Mouse (Mus musculus): ENCODE data around the gene Tbc1d9. TPM values are rescaled to one million over a fixed set of nuclear protein-coding genes. Genes with fewer than 3 reads are reported as not detected.

The Tbc1d9 gene
- polyA plus RNA-seq, 1 experiment from 2014 or later, result 22.1 TPM

GRCm38 (mm10) chr8:83187363-83187962 is 22.3 kb downstream of the Tbc1d9 start:
- DNase-seq, result no peak
- Histone ChIP-seq H3K27ac (replicated peaks; ENCODE audit: low read depth, low read length) (no peak overlapping the region; the same call in 1 of the 2 replicates), H3K9ac (replicated peaks; ENCODE audit: low read length) (no peak overlapping the region), H3K9me3 (ENCODE audit: control insufficient read depth, low read length) (no peaks in the 10 kb centered on the region), H3K4me2 (ENCODE audit: low read length) (no peak overlapping the region), H3K4me1 (ENCODE audit: control insufficient read depth, insufficient read depth, low read length) (peaks cover 12% of the 10 kb centered on the region), H3K27me3 (ENCODE audit: control insufficient read depth, insufficient read depth, low read length) (no peaks in the 10 kb centered on the region), H3K36me3 (ENCODE audit: control insufficient read depth, insufficient read depth, low read length) (no peaks in the 10 kb centered on the region), H3K4me3 (replicated peaks; ENCODE audit: low read depth, low read length) (no peak overlapping the region)
- 79% methylated on average over 10 of the region's 10 CpGs for WGBS
- ATAC-seq (ENCODE audit: low FRiP score, low TSS enrichment), result no peak

- H3K9me3 ChIP-seq (ENCODE audit: control insufficient read depth, low read length), result no peaks in the 10 kb centered on the region
- ATAC-seq (ENCODE audit: low FRiP score, low TSS enrichment), result no peak
- WGBS, result 73% methylated on average over 4 of the region's 4 CpGs
Measured at GRCm38 (mm10) chr8:83189538-83190095, 24.5 kb downstream of the Tbc1d9 start.

GRCm38 (mm10) chr8:83196088-83196487 is 30.9 kb downstream of the Tbc1d9 start:
- Histone ChIP-seq H3K36me3 (ENCODE audit: control insufficient read depth, insufficient read depth, low read length) (no peaks in the 10 kb centered on the region), H3K27me3 (ENCODE audit: control insufficient read depth, insufficient read depth, low read length) (no peaks in the 10 kb centered on the region), H3K4me3 (replicated peaks; ENCODE audit: low read depth, low read length) (no peak overlapping the region), H3K4me1 (ENCODE audit: control insufficient read depth, insufficient read depth, low read length) (peaks cover 18% of the 10 kb centered on the region), H3K27ac (replicated peaks; ENCODE audit: low read depth, low read length) (no peak overlapping the region), H3K4me2 (ENCODE audit: low read length) (no peak overlapping the region), H3K9me3 (ENCODE audit: control insufficient read depth, low read length) (no peaks in the 10 kb centered on the region), H3K9ac (replicated peaks; ENCODE audit: low read length) (no peak overlapping the region)
- 55% methylated on average over 6 of the region's 6 CpGs for WGBS
- ATAC-seq (ENCODE audit: low FRiP score, low TSS enrichment), result no peak
- DNase-seq, result no peak

More at GRCm38 (mm10) chr8:83189538-83190095, 24.5 kb downstream of the Tbc1d9 start:
- no peak for DNase-seq
- H3K4me3 ChIP-seq (replicated peaks; ENCODE audit: low read depth, low read length), result no peak overlapping the region
- 0 out of 2 replicates have a peak, but pooled peaks cover 3% of the 10 kb centered on the region for H3K4me1 ChIP-seq (ENCODE audit: control insufficient read depth, insufficient read depth, low read length)
- H3K4me2 ChIP-seq (ENCODE audit: low read length), result no peak overlapping the region
- no peaks in the 10 kb centered on the region for H3K27me3 ChIP-seq (ENCODE audit: control insufficient read depth, insufficient read depth, low read length)
- H3K27ac ChIP-seq (replicated peaks; ENCODE audit: low read depth, low read length), result no peak overlapping the region
- no peak overlapping the region for H3K9ac ChIP-seq (replicated peaks; ENCODE audit: low read length)
- H3K36me3 ChIP-seq (ENCODE audit: control insufficient read depth, insufficient read depth, low read length), result no peaks in the 10 kb centered on the region

- ATAC-seq (ENCODE audit: low FRiP score, low TSS enrichment), result no peak
- Histone ChIP-seq H3K27ac (replicated peaks; ENCODE audit: low read depth, low read length) (peak overlapping the region; percentile 45; the same call in 1 of the 2 replicates), H3K9ac (replicated peaks; ENCODE audit: low read length) (no peak overlapping the region), H3K4me3 (replicated peaks; ENCODE audit: low read depth, low read length) (no peak overlapping the region), H3K27me3 (ENCODE audit: control insufficient read depth, insufficient read depth, low read length) (no peaks in the 10 kb centered on the region), H3K4me1 (ENCODE audit: control insufficient read depth, insufficient read depth, low read length) (peaks cover 15% of the 10 kb centered on the region), H3K36me3 (ENCODE audit: control insufficient read depth, insufficient read depth, low read length) (no peaks in the 10 kb centered on the region), H3K4me2 (ENCODE audit: low read length) (no peak overlapping the region), H3K9me3 (ENCODE audit: control insufficient read depth, low read length) (no peaks in the 10 kb centered on the region)
- 80% methylated on average over 8 of the region's 8 CpGs for WGBS
- DNase-seq, result no peak
Measured at GRCm38 (mm10) chr8:83199715-83200114, 34.6 kb downstream of the Tbc1d9 start.

- peak; percentile 58 for DNase-seq
- peak overlapping the region; percentile 45; the same call in 1 of the 2 replicates for H3K27ac ChIP-seq (replicated peaks; ENCODE audit: low read depth, low read length)
- no peak overlapping the region for H3K9ac ChIP-seq (replicated peaks; ENCODE audit: low read length)
- peaks cover 15% of the 10 kb centered on the region for H3K4me1 ChIP-seq (ENCODE audit: control insufficient read depth, insufficient read depth, low read length)
- H3K27me3 ChIP-seq (ENCODE audit: control insufficient read depth, insufficient read depth, low read length), result no peaks in the 10 kb centered on the region
- no peak overlapping the region for H3K4me2 ChIP-seq (ENCODE audit: low read length)
- 72% methylated on average over 16 of the region's 16 CpGs for WGBS
- no peaks in the 10 kb centered on the region for H3K36me3 ChIP-seq (ENCODE audit: control insufficient read depth, insufficient read depth, low read length)
- no peak for ATAC-seq (ENCODE audit: low FRiP score, low TSS enrichment)
- no peak overlapping the region for H3K4me3 ChIP-seq (replicated peaks; ENCODE audit: low read depth, low read length)
- no peaks in the 10 kb centered on the region for H3K9me3 ChIP-seq (ENCODE audit: control insufficient read depth, low read length)
Measured at GRCm38 (mm10) chr8:83200191-83201177, 35.3 kb downstream of the Tbc1d9 start.

- DNase-seq (no peak), ATAC-seq (ENCODE audit: low FRiP score, low TSS enrichment) (no peak)
- 0 out of 2 replicates have a peak, but pooled peaks cover 7% of the 10 kb centered on the region for H3K4me1 ChIP-seq (ENCODE audit: control insufficient read depth, insufficient read depth, low read length)
- no peak overlapping the region for H3K4me3 ChIP-seq (replicated peaks; ENCODE audit: low read depth, low read length)
- no peaks in the 10 kb centered on the region for H3K27me3 ChIP-seq (ENCODE audit: control insufficient read depth, insufficient read depth, low read length)
- H3K4me2 ChIP-seq (ENCODE audit: low read length), result no peak overlapping the region
- H3K9ac ChIP-seq (replicated peaks; ENCODE audit: low read length), result no peak overlapping the region
- H3K27ac ChIP-seq (replicated peaks; ENCODE audit: low read depth, low read length), result no peak overlapping the region
- 95% methylated on average over 11 of the region's 11 CpGs for WGBS
- no peaks in the 10 kb centered on the region for H3K36me3 ChIP-seq (ENCODE audit: control insufficient read depth, insufficient read depth, low read length)
- no peaks in the 10 kb centered on the region for H3K9me3 ChIP-seq (ENCODE audit: control insufficient read depth, low read length)
Measured at GRCm38 (mm10) chr8:83202946-83203345, 37.8 kb downstream of the Tbc1d9 start.

- Histone ChIP-seq H3K4me3 (replicated peaks; ENCODE audit: low read depth, low read length) (no peak overlapping the region), H3K9ac (replicated peaks; ENCODE audit: low read length) (no peak overlapping the region), H3K27ac (replicated peaks; ENCODE audit: low read depth, low read length) (no peak overlapping the region), H3K4me2 (ENCODE audit: low read length) (no peak overlapping the region), H3K4me1 (ENCODE audit: control insufficient read depth, insufficient read depth, low read length) (no peaks in the 10 kb centered on the region), H3K27me3 (ENCODE audit: control insufficient read depth, insufficient read depth, low read length) (no peaks in the 10 kb centered on the region), H3K9me3 (ENCODE audit: control insufficient read depth, low read length) (no peaks in the 10 kb centered on the region), H3K36me3 (ENCODE audit: control insufficient read depth, insufficient read depth, low read length) (no peaks in the 10 kb centered on the region)
- DNase-seq (no peak), ATAC-seq (ENCODE audit: low FRiP score, low TSS enrichment) (no peak)
- 84% methylated on average over 7 of the region's 7 CpGs for WGBS
Measured at GRCm38 (mm10) chr8:83205907-83206306, 40.8 kb downstream of the Tbc1d9 start.

GRCm38 (mm10) chr8:83209581-83209980 is 44.4 kb downstream of the Tbc1d9 start:
- 83% methylated on average over 4 of the region's 4 CpGs for WGBS
- ATAC-seq (ENCODE audit: low FRiP score, low TSS enrichment), result no peak
- Histone ChIP-seq H3K9ac (replicated peaks; ENCODE audit: low read length) (no peak overlapping the region), H3K27ac (replicated peaks; ENCODE audit: low read depth, low read length) (no peak overlapping the region), H3K9me3 (ENCODE audit: control insufficient read depth, low read length) (no peaks in the 10 kb centered on the region), H3K27me3 (ENCODE audit: control insufficient read depth, insufficient read depth, low read length) (no peaks in the 10 kb centered on the region), H3K36me3 (ENCODE audit: control insufficient read depth, insufficient read depth, low read length) (peaks cover 15% of the 10 kb centered on the region), H3K4me3 (replicated peaks; ENCODE audit: low read depth, low read length) (no peak overlapping the region), H3K4me2 (ENCODE audit: low read length) (no peak overlapping the region), H3K4me1 (ENCODE audit: control insufficient read depth, insufficient read depth, low read length) (no peaks in the 10 kb centered on the region)
- DNase-seq, result no peak

Measured in midbrain, embryonic 14.5 days (tissue).